Mouse (Mus musculus) gastrocnemius, postnatal 36 days (tissue): ENCODE data around the gene Tcp11. TPM values are rescaled to one million over a fixed set of nuclear protein-coding genes. Genes with fewer than 3 reads are reported as not detected.

Experiments used
- DNase-seq, 2 experiments: peaks; one replicate each; pipeline ENCODE4 v3.0.0; 2022
- intact Hi-C: fragments of 180-260 bp; cut with DNase I; formaldehyde crosslinking; loops from one replicate; pipeline ENCODE4 v1.15.1; 2025
- total RNA-seq, 2 experiments: library from RNA; stranded (reverse); gene quantifications; 2 replicates each; pipeline ENCODE4 v1.2.3; 2021

The Tcp11 gene
- total RNA-seq, 2 experiments from 2014 or later, result not detected

- intact Hi-C loops, result no loop called here
- DNase-seq, result no peak
These were observed 60.4 kb downstream of the Tcp11 start for GRCm38 (mm10) chr17:28019785-28020696.

- DNase-seq, result no peak
- intact Hi-C loops, result no loop called here
These were observed 61.7 kb downstream of the Tcp11 start for GRCm38 (mm10) chr17:28018776-28019175.

GRCm38 (mm10) chr17:28018344-28018743 lies 62.1 kb downstream of the Tcp11 start:
- no peak for DNase-seq
- intact Hi-C loops, result no loop called here

Other genes with a start within 250 kb of the Tcp11 start
- 10 to 100 TPM; 69.6 to 70.4 TPM for gene Snrpc, start 242.5 kb downstream of the Tcp11 start, total RNA-seq
- 10 to 100 TPM; 17.0 to 26.8 TPM for gene Uhrf1bp1, start 224.2 kb downstream of the Tcp11 start, total RNA-seq
- gene Anks1, start 171.3 kb downstream of the Tcp11 start, total RNA-seq, result 10 to 100 TPM in 1 of 2 experiments, 1 to 10 TPM in 1; 7.8 to 13.0 TPM
- gene Taf11, start 170.8 kb downstream of the Tcp11 start, total RNA-seq, result 10 to 100 TPM; 14.8 to 16.0 TPM
- gene Scube3, start 61.5 kb upstream of the Tcp11 start, total RNA-seq, result under 1 TPM; 0.13 to 0.15 TPM
- 10 to 100 TPM; 12.4 to 16.7 TPM for gene Zfp523, start 96.5 kb upstream of the Tcp11 start, total RNA-seq
- gene Def6, start 127.1 kb upstream of the Tcp11 start, total RNA-seq, result 1 to 10 TPM; 1.8 to 2.6 TPM
- 10 to 100 TPM; 24.4 to 31.1 TPM for gene Ppard, start 152.1 kb upstream of the Tcp11 start, total RNA-seq
- gene Fance, start 232.9 kb upstream of the Tcp11 start, total RNA-seq, result 10 to 100 TPM in 1 of 2 experiments, 1 to 10 TPM in 1; 7.0 to 10.3 TPM
- 100 to 1,000 TPM; 327 to 414 TPM for gene Rpl10a, start 247.8 kb upstream of the Tcp11 start, total RNA-seq